Mouse (Mus musculus) midbrain, embryonic 14.5 days (tissue): ENCODE results near the gene Oxnad1. TPM values are rescaled to one million over a fixed set of nuclear protein-coding genes. Genes with fewer than 3 reads are reported as not detected.
A peak's percentile ranks its signal among the peaks of the same experiment; 100 is the strongest.

Experiments
- ATAC-seq: fragments of 200-750 bp; cut with Nextera tagmentation; 2 replicates; pipeline ENCODE4 v1.8.0; 2017; ENCODE audit warnings: moderate number of reproducible peaks, moderate library complexity; ENCODE audit not compliant: low FRiP score, low TSS enrichment
- DNase-seq: peaks from one replicate; pipeline ENCODE4 v3.0.0-alpha.2; 2015
- H3K27ac ChIP-seq: fragments of 300-500 bp; sonication (generic); replicated peaks from 2 replicates; pipeline ENCODE4 v1.5.1; 2014; ENCODE audit warnings: mild to moderate bottlenecking, low read depth, low read length, moderate library complexity
- H3K27me3 ChIP-seq: fragments of 300-500 bp; sonication (generic); 2 replicates; pipeline ENCODE4 v1.6.1; 2014; ENCODE audit warnings: low read length, control low read depth, mixed read lengths; ENCODE audit not compliant: control insufficient read depth, insufficient read depth
- H3K36me3 ChIP-seq: fragments of 300-500 bp; sonication (generic); 2 replicates; pipeline ENCODE4 v1.6.1; 2014; ENCODE audit warnings: low read length, control low read depth; ENCODE audit not compliant: control insufficient read depth, insufficient read depth
- H3K4me1 ChIP-seq: fragments of 300-500 bp; sonication (generic); 2 replicates; pipeline ENCODE4 v1.6.1; 2014; ENCODE audit warnings: mild to moderate bottlenecking, antibody characterized with exemption, low read length, control low read depth; ENCODE audit not compliant: control insufficient read depth, insufficient read depth
- H3K4me2 ChIP-seq: fragments of 300-500 bp; sonication (generic); 2 replicates; pipeline ENCODE4 v1.6.1; 2014; ENCODE audit warnings: mild to moderate bottlenecking, low read length, moderate library complexity
- H3K4me3 ChIP-seq: fragments of 300-500 bp; sonication (generic); replicated peaks from 2 replicates; pipeline ENCODE4 v1.5.1; 2014; ENCODE audit warnings: low read depth, low read length
- H3K9ac ChIP-seq: fragments of 300-500 bp; sonication (generic); replicated peaks from 2 replicates; pipeline ENCODE4 v1.6.1; 2014; ENCODE audit warnings: mild to moderate bottlenecking, low read length, moderate library complexity
- H3K9me3 ChIP-seq: fragments of 300-500 bp; sonication (generic); 2 replicates; pipeline ENCODE4 v1.6.1; 2016; ENCODE audit warnings: low read length, control low read depth, mixed read lengths; ENCODE audit not compliant: control insufficient read depth
- WGBS: fragments of 180-500 bp; shearing (Covaris S2); extraction: QIAGEN DNeasy Blood & Tissue Kit; methylation state at CpG from one replicate; pipeline ENCODE4 v1.1.7; 2014; 5-methylcytosine and 5-hydroxymethylcytosine counted together
- polyA plus RNA-seq: library from polyadenylated mRNA; unstranded; fragments of >200 nt; fragmentation: Nextera tagmentation; extraction: Ambion mirVana; gene quantifications from 2 replicates; pipeline ENCODE4 v1.2.1, GENCODE M21; 2014

The Oxnad1 gene
- polyA plus RNA-seq, 1 experiment from 2014 or later: 11.7 TPM

GRCm38 (mm10) chr14:32056675-32057074 lies 28.5 kb upstream of the Oxnad1 start:
- no peak overlapping the region for H3K4me3 ChIP-seq
- ATAC-seq: no peak
- no peak overlapping the region for H3K9ac ChIP-seq
- no peak overlapping the region for H3K4me2 ChIP-seq
- DNase-seq: no peak
- H3K9me3 ChIP-seq: no peaks in the 10 kb centered on the region
- H3K27ac ChIP-seq: no peak overlapping the region
- H3K4me1 ChIP-seq: no peaks in the 10 kb centered on the region
- 96% methylated on average over 2 of the region's 2 CpGs for WGBS
- no peaks in the 10 kb centered on the region for H3K36me3 ChIP-seq
- no peaks in the 10 kb centered on the region for H3K27me3 ChIP-seq

GRCm38 (mm10) chr14:32057664-32058063 lies 27.5 kb upstream of the Oxnad1 start:
- ATAC-seq: no peak
- WGBS: 89% methylated on average over 4 of the region's 4 CpGs
- no peak overlapping the region for H3K4me2 ChIP-seq
- H3K27me3 ChIP-seq: no peaks in the 10 kb centered on the region
- no peak for DNase-seq
- H3K4me3 ChIP-seq: no peak overlapping the region
- H3K4me1 ChIP-seq: no peaks in the 10 kb centered on the region
- H3K27ac ChIP-seq: no peak overlapping the region
- H3K9ac ChIP-seq: no peak overlapping the region
- no peaks in the 10 kb centered on the region for H3K9me3 ChIP-seq
- H3K36me3 ChIP-seq: no peaks in the 10 kb centered on the region

- WGBS: 87% methylated on average over 4 of the region's 4 CpGs
- Histone ChIP-seq H3K27ac (no peak overlapping the region), H3K9ac (no peak overlapping the region), H3K27me3 (no peaks in the 10 kb centered on the region), H3K36me3 (no peaks in the 10 kb centered on the region), H3K4me2 (no peak overlapping the region), H3K4me1 (no peaks in the 10 kb centered on the region), H3K9me3 (no peaks in the 10 kb centered on the region; the same call in 1 of the 2 replicates), H3K4me3 (no peak overlapping the region)
- DNase-seq (no peak), ATAC-seq (no peak)
Observed at GRCm38 (mm10) chr14:32061398-32061797, 23.8 kb upstream of the Oxnad1 start.

GRCm38 (mm10) chr14:32072807-32073206 lies 12.4 kb upstream of the Oxnad1 start:
- no peak for ATAC-seq
- Histone ChIP-seq H3K36me3 (no peaks in the 10 kb centered on the region), H3K4me2 (no peak overlapping the region)

GRCm38 (mm10) chr14:32073211-32073685 lies 11.9 kb upstream of the Oxnad1 start:
- Histone ChIP-seq H3K9ac (0 out of 2 replicates have a peak overlapping the region, but pooled peaks have one; percentile 12), H3K36me3 (no peaks in the 10 kb centered on the region), H3K4me2 (no peak overlapping the region), H3K4me1 (no peaks in the 10 kb centered on the region), H3K9me3 (no peaks in the 10 kb centered on the region), H3K27ac (no peak overlapping the region), H3K27me3 (no peaks in the 10 kb centered on the region), H3K4me3 (no peak overlapping the region)
- ATAC-seq (no peak), DNase-seq (no peak)
- 55% methylated on average over 8 of the region's 8 CpGs for WGBS

More at GRCm38 (mm10) chr14:32072807-32073206, 12.4 kb upstream of the Oxnad1 start:
- no peak for DNase-seq
- Histone ChIP-seq H3K27me3 (no peaks in the 10 kb centered on the region), H3K27ac (no peak overlapping the region), H3K9me3 (no peaks in the 10 kb centered on the region), H3K4me1 (no peaks in the 10 kb centered on the region), H3K9ac (no peak overlapping the region), H3K4me3 (no peak overlapping the region)

- DNase-seq (no peak), ATAC-seq (no peak)
- Histone ChIP-seq H3K36me3 (no peaks in the 10 kb centered on the region), H3K27me3 (no peaks in the 10 kb centered on the region), H3K9ac (0 out of 2 replicates have a peak overlapping the region, but pooled peaks have one; percentile 12), H3K4me3 (no peak overlapping the region), H3K27ac (no peak overlapping the region), H3K4me1 (no peaks in the 10 kb centered on the region), H3K4me2 (no peak overlapping the region), H3K9me3 (no peaks in the 10 kb centered on the region)
- WGBS: 73% methylated on average over 7 of the region's 7 CpGs
Observed at GRCm38 (mm10) chr14:32073901-32074300, 11.3 kb upstream of the Oxnad1 start.

- Histone ChIP-seq H3K4me1 (no peaks in the 10 kb centered on the region), H3K9ac (no peak overlapping the region), H3K4me3 (no peak overlapping the region), H3K4me2 (no peak overlapping the region), H3K27me3 (no peaks in the 10 kb centered on the region), H3K9me3 (no peaks in the 10 kb centered on the region), H3K27ac (no peak overlapping the region), H3K36me3 (peaks cover 16% of the 10 kb centered on the region)
- ATAC-seq: no peak; the same call in 1 of the 2 replicates
- WGBS: 56% methylated on average over 8 of the region's 8 CpGs
- DNase-seq: peak; percentile 85
Observed at GRCm38 (mm10) chr14:32076896-32077575, 8.1 kb upstream of the Oxnad1 start.

GRCm38 (mm10) chr14:32081026-32081425 lies 4.1 kb upstream of the Oxnad1 start:
- ATAC-seq (no peak), DNase-seq (no peak)
- 86% methylated on average over 10 of the region's 10 CpGs for WGBS
- H3K9me3 ChIP-seq: no peaks in the 10 kb centered on the region
- H3K27me3 ChIP-seq: no peaks in the 10 kb centered on the region
- H3K4me3 ChIP-seq: no peak overlapping the region
- no peak overlapping the region for H3K27ac ChIP-seq
- peaks cover 10% of the 10 kb centered on the region for H3K4me1 ChIP-seq
- H3K9ac ChIP-seq: no peak overlapping the region
- H3K4me2 ChIP-seq: no peak overlapping the region
- peaks cover 27% of the 10 kb centered on the region for H3K36me3 ChIP-seq

GRCm38 (mm10) chr14:32082891-32083290 lies 2.3 kb upstream of the Oxnad1 start:
- Histone ChIP-seq H3K27me3 (no peaks in the 10 kb centered on the region), H3K27ac (no peak overlapping the region), H3K9ac (no peak overlapping the region), H3K9me3 (no peaks in the 10 kb centered on the region), H3K36me3 (peaks cover 27% of the 10 kb centered on the region), H3K4me1 (peaks cover 17% of the 10 kb centered on the region), H3K4me3 (no peak overlapping the region), H3K4me2 (no peak overlapping the region)
- DNase-seq (no peak), ATAC-seq (no peak)
- 96% methylated on average over 6 of the region's 6 CpGs for WGBS
